In the genomic region with DNA sequence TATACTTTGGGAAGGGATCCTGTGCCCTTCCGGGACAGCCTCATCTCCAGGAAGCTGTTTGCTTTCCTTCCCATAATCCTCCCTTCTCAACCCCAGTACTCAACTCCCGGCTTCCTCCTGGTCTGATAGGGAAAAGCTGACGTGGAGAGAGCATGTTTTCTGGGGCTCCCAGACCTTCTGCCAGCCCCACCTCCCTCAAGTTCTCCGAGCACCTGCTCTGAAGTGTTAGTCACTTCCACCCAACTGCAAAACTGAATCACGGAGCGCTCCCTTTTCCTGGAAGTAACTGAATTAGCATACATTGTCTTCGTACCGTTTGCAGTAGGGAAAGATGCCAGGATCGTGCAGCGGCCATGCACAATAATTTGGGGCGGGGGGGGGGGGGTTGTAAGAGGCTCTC, we compare ENCODE assay signal across 17 mouse cellular contexts.
DNase-seq lines count a peak whose midpoint lies in the region; ATAC-seq and TF ChIP-seq lines count a peak whose summit lies in the region.
"Had no signal": no experiment of that assay in that cellular context is flagged by ENCODE, and none has a peak within 500 bp of the region (broad histone marks: within the 10 kb centered on the region; RNA-seq: fewer than 3 reads in every experiment).

No protein-coding gene starts in this region.

- peak; percentile 77 for ATAC-seq in frontal cortex, adult (ENCODE audit: low TSS enrichment)
- ATAC-seq: hindbrain, embryonic 16.5 days; midbrain, embryonic 16.5 days had no signal

- 25% methylated on average over 11 of the region's 11 CpGs for WGBS in olfactory bulb, adult 2 months

- H3K27ac ChIP-seq in olfactory bulb, adult 2 months (ENCODE audit: insufficient read depth, low read depth, low read length): peak overlapping the region; percentile 76
- H3K27ac ChIP-seq: limb, embryonic 15.5 days had no signal

- intact Hi-C loops in left cerebral cortex, postnatal 10 days (cut with DNase I): no loop called here

- DNase-seq in frontal cortex, postnatal 25 days (ENCODE audit: low spot score in 2 of 2): no peak
- DNase-seq in left cerebral cortex, adult 18-20 months (ENCODE audit: low spot score in 2 of 2): peak; percentile 37 to 48
- no peak for DNase-seq in left cerebral cortex, postnatal 10 days (ENCODE audit: extremely low spot score in 1 of 2, low spot score in 2 of 2)
- peak; percentile 21 for DNase-seq in Muller cell, postnatal 12 days (ENCODE audit: inconsistent ontology term)
- no peak for DNase-seq in yolk sac, embryonic 10.5 days (ENCODE audit: low spot score)
- DNase-seq: cerebellum, adult 11-12 months; cerebellum, postnatal 36 days; heart, postnatal 36 days; kidney, adult 18-20 months; kidney, postnatal 10 days; thymus, adult 18-20 months had no signal

- H3K4me1 ChIP-seq in olfactory bulb, adult 2 months (ENCODE audit: control insufficient read depth, insufficient read depth, low read length): peaks cover 43% of the 10 kb centered on the region

- no peak for TF ChIP-seq CTCF in olfactory bulb, adult 2 months (IDR thresholded peaks at IDR 0.05; ENCODE audit: insufficient read depth, low read depth, low read length)

- no peak for TF ChIP-seq POLR2A in olfactory bulb, adult 2 months (IDR thresholded peaks at IDR 0.05; ENCODE audit: insufficient read depth, low read depth, low read length)

- H3K4me3 ChIP-seq in olfactory bulb, adult 2 months (ENCODE audit: insufficient read depth, low read depth, low read length): no peak overlapping the region
- H3K4me3 ChIP-seq: heart, embryonic 12.5 days; limb, embryonic 15.5 days had no signal

Comparison
In these comparisons a context has a peak if more than half of its experiments do, and no peak if none do; other contexts are left out.
1. DNase-seq: peak in left cerebral cortex, adult 18-20 months (2 of 2) and Muller cell, postnatal 12 days (single experiment); none in frontal cortex, postnatal 25 days (0 of 2), left cerebral cortex, postnatal 10 days (0 of 2) and yolk sac, embryonic 10.5 days (single experiment).